Comparison of ENCODE assay signal across 8 mouse cellular contexts in genomic region chr14:22019252-22019948, GRCm38 (mm10). TPM values are rescaled to one million over a fixed set of nuclear protein-coding genes. Genes with fewer than 3 reads are reported as not detected.
DNase-seq lines count a peak whose midpoint lies in the region; ATAC-seq lines count a peak whose summit lies in the region.

TSS of gene Lrmda (plus strand) at chr14:22019712.

- H3K9me3 ChIP-seq in intestine, embryonic 16.5 days (ENCODE audit: control insufficient read depth, low read length) = no peaks in the 10 kb centered on the region
- no peaks in the 10 kb centered on the region for H3K9me3 ChIP-seq in limb, embryonic 11.5 days (ENCODE audit: control insufficient read depth, low read length)
- no peaks in the 10 kb centered on the region for H3K9me3 ChIP-seq in midbrain, embryonic 10.5 days (replicated peaks)

- peak within 1 kb of the TSS; percentile 54 for H3K4me3 ChIP-seq in intestine, embryonic 16.5 days (ENCODE audit: low read length)
- H3K4me3 ChIP-seq in limb, embryonic 11.5 days (ENCODE audit: low read depth, low read length) = peak within 1 kb of the TSS; percentile 29
- H3K4me3 ChIP-seq in midbrain, embryonic 10.5 days = peak within 1 kb of the TSS; percentile 59

- peak; percentile 15 for DNase-seq in adipocyte (ENCODE audit: low spot score)
- DNase-seq in embryo, embryonic 10 days (ENCODE audit: low spot score) = peak; percentile 77
- peak; percentile 53 to 65 for DNase-seq in gastrocnemius, postnatal 4 days (ENCODE audit: low spot score in 2 of 2)
- peak; percentile 62 for DNase-seq in limb, embryonic 11.5 days (ENCODE audit: low spot score)
- peak; percentile 59 for DNase-seq in midbrain, embryonic 10.5 days (ENCODE audit: low spot score)
- peak; percentile 22 for DNase-seq in right cerebral cortex, postnatal 4 days
- DNase-seq in urinary bladder, postnatal 4 days (ENCODE audit: low spot score in 2 of 2) = peak; percentile 57 to 67

- no peaks in the 10 kb centered on the region for H3K27me3 ChIP-seq in intestine, embryonic 16.5 days (replicated peaks; ENCODE audit: control insufficient read depth, insufficient read depth, low read length)
- peaks cover 20% of the 10 kb centered on the region for H3K27me3 ChIP-seq in limb, embryonic 11.5 days (ENCODE audit: control insufficient read depth, insufficient read depth, low read length)
- peaks cover 63% of the 10 kb centered on the region for H3K27me3 ChIP-seq in midbrain, embryonic 10.5 days (ENCODE audit: low read depth, poor library complexity, severe bottlenecking)

- peak within 1 kb of the TSS; percentile 77 for H3K9ac ChIP-seq in intestine, embryonic 16.5 days (ENCODE audit: low read depth, low read length)
- peak within 1 kb of the TSS; percentile 34; the same call in 1 of the 2 replicates for H3K9ac ChIP-seq in limb, embryonic 11.5 days (ENCODE audit: low read length)

- peak; percentile 93 for ATAC-seq in intestine, embryonic 16.5 days
- ATAC-seq in limb, embryonic 11.5 days (ENCODE audit: insufficient number of reproducible peaks, low FRiP score, low TSS enrichment, low read depth) = no peak

- H3K4me2 ChIP-seq in intestine, embryonic 16.5 days (ENCODE audit: low read depth, low read length) = peak within 1 kb of the TSS; percentile 93
- peak within 1 kb of the TSS; percentile 88 for H3K4me2 ChIP-seq in limb, embryonic 11.5 days (ENCODE audit: low read depth, severe bottlenecking)

- 3% methylated on average over 31 of the region's 33 CpGs for WGBS in intestine, embryonic 16.5 days
- WGBS in limb, embryonic 11.5 days = 3% methylated on average over 33 of the region's 33 CpGs
- 4% methylated on average over 33 of the region's 33 CpGs for WGBS in midbrain, embryonic 10.5 days

- peak within 1 kb of the TSS; percentile 15; the same call in 1 of the 2 replicates for H3K27ac ChIP-seq in intestine, embryonic 16.5 days (ENCODE audit: low read length)
- H3K27ac ChIP-seq in limb, embryonic 11.5 days (replicated peaks; ENCODE audit: low read depth, low read length) = no peak within 1 kb of the TSS
- peak within 1 kb of the TSS; percentile 82 for H3K27ac ChIP-seq in midbrain, embryonic 10.5 days (replicated peaks)

- no peaks in the 10 kb centered on the region for H3K36me3 ChIP-seq in intestine, embryonic 16.5 days (ENCODE audit: control insufficient read depth, insufficient read depth, low read length)
- no peaks in the 10 kb centered on the region for H3K36me3 ChIP-seq in limb, embryonic 11.5 days (ENCODE audit: control insufficient read depth, insufficient read depth, low read length)
- no peaks in the 10 kb centered on the region for H3K36me3 ChIP-seq in midbrain, embryonic 10.5 days

- peaks cover 17% of the 10 kb centered on the region for H3K4me1 ChIP-seq in intestine, embryonic 16.5 days (ENCODE audit: control insufficient read depth, insufficient read depth, low read length)
- H3K4me1 ChIP-seq in limb, embryonic 11.5 days (ENCODE audit: control insufficient read depth, insufficient read depth, low read length) = no peaks in the 10 kb centered on the region
- peaks cover 22% of the 10 kb centered on the region for H3K4me1 ChIP-seq in midbrain, embryonic 10.5 days

RNA-seq across cellular contexts. Expression of gene Lrmda, which starts in this region (rescaled TPM):
- total RNA-seq in gastrocnemius, postnatal 4 days (2021) = 1 to 10 TPM; 1.5 to 1.9 TPM
- polyA plus RNA-seq in intestine, embryonic 16.5 days (2015; fragmentation: Nextera tagmentation; extraction: Ambion mirVana) = 0.53 and 0.81 TPM in 2 replicates
- 0.20 and 0.52 TPM in 2 replicates for polyA plus RNA-seq in limb, embryonic 11.5 days (2014; fragmentation: Nextera tagmentation; extraction: Ambion mirVana)
- polyA plus RNA-seq in midbrain, embryonic 10.5 days (2016; fragmentation: Nextera tagmentation; extraction: Ambion mirVana) = 0.38 TPM in 1 of 2 replicates, not detected in the other

Comparison
In these comparisons a context has a peak if more than half of its experiments do, and no peak if none do; other contexts are left out.
1. Peak in ATAC-seq, H3K4me3 ChIP-seq, H3K27ac ChIP-seq, H3K9ac ChIP-seq and H3K4me2 ChIP-seq in intestine, embryonic 16.5 days; RNA of the gene not detected or under 1 TPM.
2. Peak in DNase-seq, H3K4me3 ChIP-seq, H3K9ac ChIP-seq and H3K4me2 ChIP-seq in limb, embryonic 11.5 days; RNA of the gene not detected or under 1 TPM.
3. Peak in DNase-seq, H3K4me3 ChIP-seq and H3K27ac ChIP-seq in midbrain, embryonic 10.5 days; RNA of the gene not detected or under 1 TPM.
4. DNase-seq: peak in every context shown above with its lines; median percentile 77 in embryo, embryonic 10 days; 62 in limb, embryonic 11.5 days; 62 in urinary bladder, postnatal 4 days; 59 in gastrocnemius, postnatal 4 days; 59 in midbrain, embryonic 10.5 days; 22 in right cerebral cortex, postnatal 4 days; 15 in adipocyte.